Mouse (Mus musculus) T-cell, adult 2 months (primary cell): ENCODE measurements around the gene Stau1.
A peak's percentile ranks its signal among the peaks of the same experiment; 100 is the strongest.

ENCODE experiments used
- DNase-seq: peaks from one replicate; pipeline ENCODE4 v3.0.0; 2022; ENCODE audit warnings: low spot score

The Stau1 gene

DNA sequence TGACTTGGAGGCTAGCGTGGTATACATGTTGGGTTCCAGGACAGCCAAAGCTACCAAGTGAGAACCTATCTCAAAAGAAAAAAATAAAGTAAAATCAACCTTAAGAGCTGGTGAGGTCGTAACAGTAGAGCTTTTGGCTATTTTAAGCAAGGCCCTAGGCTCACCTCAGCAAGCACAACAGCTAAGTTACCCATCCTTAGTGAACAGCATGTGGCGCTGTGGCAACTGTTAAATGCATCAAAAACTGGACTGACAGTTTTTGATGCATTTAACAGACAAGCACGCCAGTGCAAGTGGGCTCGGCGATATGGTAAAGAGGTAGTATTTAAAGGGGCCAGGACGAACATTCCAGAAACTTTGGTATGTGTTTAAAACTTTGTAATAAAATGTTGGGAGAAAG is 5.2 kb downstream of the Stau1 start:
- no peak for DNase-seq

- DNase-seq = peak; percentile 23
These were observed 12.7 kb downstream of the Stau1 start for GRCm38 (mm10) chr2:166983351-166983894.

GRCm38 (mm10) chr2:166980161-166980560 is 15.9 kb downstream of the Stau1 start:
- DNase-seq = no peak

GRCm38 (mm10) chr2:166977490-166977889 is 18.6 kb downstream of the Stau1 start:
- DNase-seq = no peak

- no peak for DNase-seq
These were observed 19.7 kb downstream of the Stau1 start for GRCm38 (mm10) chr2:166976356-166976755.

DNA sequence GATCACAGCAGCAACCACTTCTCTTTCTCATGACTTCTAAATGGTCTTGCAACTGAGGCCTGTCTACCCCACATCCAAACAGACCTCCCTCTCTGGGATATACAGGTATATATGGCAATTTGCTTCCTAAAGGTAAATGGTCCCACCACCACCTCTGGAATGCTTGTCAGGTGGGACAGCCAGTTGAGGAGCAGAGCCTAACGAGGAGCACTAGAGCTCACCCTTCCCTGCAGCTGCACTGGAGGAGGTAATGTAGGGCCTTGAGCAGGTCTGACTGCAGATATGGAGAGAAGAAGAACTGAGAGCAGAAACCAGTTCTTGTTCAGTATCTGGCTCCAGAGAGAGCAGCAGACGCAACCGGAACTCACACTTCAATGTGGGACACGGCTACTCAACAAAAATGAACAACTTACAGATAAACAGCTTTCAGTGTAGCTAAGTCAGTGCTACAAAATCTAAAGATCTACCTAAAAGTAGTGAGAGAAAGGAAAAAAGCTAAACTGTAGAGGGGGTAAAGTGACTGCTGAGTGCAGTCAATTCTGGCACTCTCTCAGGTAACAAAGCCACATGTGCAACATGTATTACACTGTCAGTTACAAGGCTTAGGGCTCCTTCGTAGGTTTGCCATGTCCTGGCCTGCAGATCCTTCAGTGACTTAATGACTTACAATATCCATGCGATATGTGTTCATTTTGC is 21.8 kb downstream of the Stau1 start:
- DNase-seq = no peak

DNA sequence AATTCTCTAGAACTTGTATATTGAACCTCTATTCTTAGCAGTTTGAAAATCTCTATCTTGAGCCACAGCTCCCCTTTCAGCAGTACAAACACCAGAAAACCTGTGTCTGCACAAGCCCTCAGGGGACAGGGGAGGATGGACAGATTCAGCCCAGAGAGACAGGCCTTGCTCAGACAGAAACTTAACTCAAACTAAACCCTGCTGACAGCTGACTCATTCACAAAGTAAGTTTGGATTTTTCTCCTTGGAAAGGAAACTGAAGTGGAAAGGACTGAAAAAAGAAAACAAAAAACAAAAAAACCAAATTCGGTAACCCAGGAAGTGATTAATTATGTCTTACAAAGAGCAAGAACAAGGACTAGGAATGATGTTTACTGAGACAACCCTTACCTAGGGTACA is 22.9 kb downstream of the Stau1 start:
- no peak for DNase-seq

- DNase-seq = no peak
These were observed 31.3 kb downstream of the Stau1 start for GRCm38 (mm10) chr2:166964773-166965172.

DNA sequence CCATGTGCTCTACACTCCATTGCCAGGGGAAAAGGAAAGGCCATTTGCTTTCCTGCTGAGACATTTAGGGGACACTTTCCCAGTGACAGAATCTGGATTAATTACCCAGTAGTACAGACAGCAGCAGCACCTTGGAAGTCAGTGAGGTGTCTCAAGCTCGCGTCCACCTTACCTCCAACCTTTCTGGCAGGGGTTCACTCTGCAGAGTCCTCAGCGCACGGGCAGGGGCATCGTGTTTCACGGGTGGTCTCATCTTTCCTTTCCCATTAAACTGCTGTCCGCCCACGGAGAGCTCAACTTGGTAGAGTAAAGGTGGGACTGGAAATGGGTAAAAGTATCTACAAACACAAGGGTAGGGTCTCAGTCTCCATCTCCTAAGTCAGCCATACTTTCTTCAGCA is 32.8 kb downstream of the Stau1 start:
- no peak for DNase-seq

DNA sequence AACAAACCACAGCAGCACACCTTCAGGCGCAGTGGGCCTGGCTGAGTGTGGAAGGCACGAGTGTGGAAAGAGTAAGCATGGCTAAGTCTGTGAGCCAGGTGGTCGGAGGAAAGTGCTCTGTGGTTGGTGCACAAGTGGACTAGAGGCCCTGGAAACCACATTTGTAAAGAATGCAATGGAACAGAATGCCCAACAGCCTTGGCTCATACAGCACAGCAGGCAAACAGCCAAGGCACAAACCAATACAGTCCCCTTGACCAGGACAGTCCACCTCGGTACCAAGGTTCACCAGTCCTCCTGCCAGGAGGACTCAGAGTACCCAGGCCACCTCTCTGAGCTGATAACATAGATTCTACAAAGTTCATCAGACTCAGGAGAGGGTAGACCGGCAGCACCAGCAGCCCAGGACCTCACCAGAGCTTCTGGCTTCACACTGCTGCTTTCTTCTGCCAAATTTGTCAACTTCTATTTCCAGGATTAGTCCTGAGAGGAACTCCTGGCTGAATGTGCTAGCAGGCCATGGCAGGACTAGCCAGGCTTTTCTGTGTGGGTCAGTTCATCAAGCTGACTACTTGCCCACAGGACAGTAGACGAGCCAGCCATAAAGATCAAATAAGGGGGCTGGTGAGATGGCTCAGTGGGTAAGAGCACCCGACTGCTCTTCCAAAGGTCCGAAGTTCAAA is 35.3 kb downstream of the Stau1 start:
- no peak for DNase-seq

DNA sequence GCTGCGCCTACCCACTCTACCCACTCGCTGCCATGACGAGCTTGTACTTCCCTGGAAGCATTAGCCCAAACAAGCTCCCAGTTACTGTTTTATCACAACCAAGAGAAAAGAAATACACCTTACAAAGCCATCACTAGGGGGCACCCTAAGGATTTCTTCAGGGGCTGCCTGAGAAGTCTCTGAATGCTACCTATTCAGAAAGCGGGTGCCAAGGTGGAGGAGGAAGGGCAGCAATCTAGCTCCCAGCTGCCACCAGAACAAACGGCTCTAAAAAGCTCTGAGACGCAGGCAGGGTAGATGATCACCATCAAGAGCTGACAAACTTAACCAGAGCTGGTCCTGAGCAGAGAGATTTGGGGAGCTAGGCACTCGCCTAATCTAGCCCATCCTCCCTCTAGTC is 39.3 kb downstream of the Stau1 start:
- peak; percentile 65 for DNase-seq

DNA sequence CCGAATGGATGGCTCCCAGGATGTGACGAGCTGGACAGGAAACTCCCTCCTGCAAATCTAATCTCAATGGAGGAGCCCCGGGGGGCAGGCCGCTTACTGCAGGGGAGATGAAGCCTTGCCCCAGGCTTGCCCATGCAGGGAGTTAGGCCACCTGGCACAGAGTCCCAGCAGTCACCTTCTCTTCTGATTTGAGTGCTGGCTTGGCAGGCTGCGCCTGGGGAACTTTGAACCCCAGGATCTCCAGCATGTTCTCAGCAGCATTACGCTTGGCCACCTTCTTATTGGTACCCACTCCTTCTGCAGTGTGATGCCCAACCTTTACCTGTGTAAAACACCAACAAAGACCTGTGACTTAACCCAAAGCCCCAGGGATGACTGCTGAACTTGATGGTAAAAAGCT is 43.9 kb downstream of the Stau1 start:
- no peak for DNase-seq

- DNase-seq = no peak
These were observed 45.0 kb downstream of the Stau1 start for GRCm38 (mm10) chr2:166950853-166951648.

DNA sequence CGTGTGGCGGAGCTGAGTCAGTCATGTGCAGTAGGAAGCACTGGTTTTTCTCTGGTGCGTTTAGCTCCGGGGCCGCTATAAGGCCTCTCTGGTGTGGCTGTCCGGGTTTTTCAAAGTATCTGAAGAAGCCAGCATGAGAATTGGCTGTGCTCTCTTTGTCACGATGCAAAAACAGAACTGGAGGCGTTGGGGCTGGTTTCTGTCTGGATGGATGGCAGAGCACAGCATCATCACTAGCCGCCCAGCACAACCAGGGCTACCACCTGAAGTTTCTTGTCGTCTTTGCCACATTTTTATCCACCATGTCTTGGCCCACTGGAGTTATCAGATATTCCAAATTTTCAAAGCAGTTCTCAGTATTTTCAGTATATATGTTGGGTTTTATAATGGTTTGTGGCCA is 47.2 kb downstream of the Stau1 start:
- no peak for DNase-seq

- no peak for DNase-seq
These were observed 47.9 kb downstream of the Stau1 start for GRCm38 (mm10) chr2:166948246-166948645.

GRCm38 (mm10) chr2:166945456-166945855 is 50.6 kb downstream of the Stau1 start:
- no peak for DNase-seq

DNA sequence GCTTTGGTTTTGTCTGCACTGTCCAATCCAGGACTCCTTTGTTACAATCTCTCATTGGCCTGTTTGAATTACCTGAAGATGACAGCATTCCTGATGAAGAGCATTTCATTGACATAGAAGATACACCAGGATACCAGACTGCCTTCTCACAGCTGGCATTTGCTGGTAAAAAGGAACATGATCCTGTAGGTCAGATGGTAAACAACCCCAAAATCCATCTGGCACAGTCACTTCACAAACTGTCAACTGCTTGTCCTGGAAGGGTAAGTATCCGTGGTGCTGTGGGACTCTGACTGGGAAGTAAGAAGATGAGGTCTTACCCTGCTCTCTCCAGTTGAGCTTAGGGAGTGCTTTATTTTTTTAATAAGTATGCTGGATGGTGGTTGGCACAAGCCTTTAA is 51.8 kb downstream of the Stau1 start:
- no peak for DNase-seq

DNA sequence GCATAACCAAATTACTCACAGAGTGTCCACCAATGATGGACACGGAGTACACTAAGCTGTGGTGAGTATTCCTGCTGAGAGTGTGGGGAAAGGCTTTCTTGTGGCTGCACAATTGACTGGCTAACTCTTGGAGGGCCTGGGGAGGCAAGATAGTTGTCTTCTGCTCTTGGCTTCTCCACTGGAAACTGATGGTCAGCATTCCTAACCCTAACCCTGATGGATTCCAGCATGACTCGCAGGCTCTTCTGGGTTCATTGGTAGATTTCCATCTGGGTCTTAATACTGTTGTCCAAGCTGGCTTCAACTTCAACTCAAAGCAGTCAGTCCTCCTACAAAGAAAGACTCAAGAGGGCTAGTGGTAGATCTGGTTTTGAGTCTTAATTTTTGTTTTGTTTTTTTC is 53.0 kb downstream of the Stau1 start:
- no peak for DNase-seq

DNA sequence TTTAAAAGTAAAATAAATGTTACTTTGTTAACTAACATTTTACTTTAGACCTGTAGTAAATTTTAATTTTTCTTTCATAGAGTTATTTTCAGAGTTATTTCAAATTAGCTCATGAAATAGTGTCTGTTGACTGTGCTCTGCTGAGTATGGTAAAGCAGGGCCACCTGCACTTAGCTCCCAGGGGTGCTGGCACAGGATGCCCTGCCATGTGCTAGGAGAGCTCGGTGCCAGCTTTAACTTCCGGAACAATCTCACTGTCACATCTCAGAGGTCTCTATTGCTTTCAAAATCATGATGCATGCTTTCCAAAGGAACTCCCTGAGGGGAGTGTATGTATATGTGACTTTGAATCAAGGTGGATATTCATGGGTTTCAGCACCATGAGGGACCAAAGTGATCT is 59.9 kb downstream of the Stau1 start:
- DNase-seq = no peak

DNA sequence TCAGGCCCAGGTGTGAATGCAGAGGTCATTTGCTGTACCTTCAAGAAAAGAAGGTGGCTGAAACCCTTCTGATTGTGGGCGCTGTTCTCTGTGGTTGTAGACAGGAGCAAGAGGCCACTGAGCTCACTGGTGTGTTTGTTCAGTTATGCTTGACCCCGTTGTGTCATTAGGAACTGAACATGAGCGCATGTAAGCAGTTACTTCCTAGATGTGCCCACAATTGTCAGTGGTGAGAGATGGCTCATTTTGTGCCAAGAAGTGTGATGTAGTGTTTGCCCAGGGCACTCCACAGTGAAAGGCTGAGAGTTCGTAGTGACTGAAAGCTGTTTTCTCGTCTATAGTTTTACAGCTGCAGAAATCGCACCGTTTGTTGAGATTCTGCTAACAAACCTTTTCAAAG is 60.5 kb downstream of the Stau1 start:
- no peak for DNase-seq

DNA sequence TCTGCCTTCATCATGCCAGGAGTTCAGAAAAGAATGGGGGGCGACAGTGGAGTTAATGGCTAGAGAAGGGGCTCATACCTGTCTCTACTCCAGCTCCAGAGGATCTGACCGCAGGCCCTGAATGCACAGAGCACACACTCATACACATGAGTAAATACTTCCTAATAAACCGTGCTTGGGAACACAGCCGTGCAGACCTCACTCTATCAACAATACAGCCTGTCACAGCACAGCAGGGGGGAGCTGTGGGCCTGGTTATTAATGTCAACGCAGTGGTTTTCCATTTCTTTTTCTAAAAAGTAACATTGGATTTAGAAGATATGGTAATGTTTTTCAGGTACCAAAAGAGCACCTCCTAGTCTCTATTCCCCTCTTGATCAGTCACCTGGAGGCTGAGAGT is 61.7 kb downstream of the Stau1 start:
- DNase-seq = no peak

DNA sequence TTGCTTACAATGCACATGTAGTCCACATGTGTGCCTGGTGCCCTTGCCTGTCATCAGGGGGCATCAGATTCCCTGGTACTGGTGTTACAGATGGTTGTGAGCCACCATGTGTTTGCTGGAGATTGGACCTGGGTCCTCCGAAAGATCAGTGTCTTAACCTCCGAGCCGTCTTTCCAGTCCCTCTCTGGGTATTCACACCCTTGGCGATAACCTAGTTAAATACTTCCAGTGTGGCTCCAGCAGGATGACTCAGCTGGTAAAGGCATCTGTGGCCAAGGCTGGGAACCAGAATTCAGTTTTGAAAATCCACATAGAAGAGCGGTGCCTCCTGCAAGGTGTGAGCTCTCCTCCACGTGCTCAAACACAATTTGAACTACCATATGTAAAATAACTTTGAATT is 62.2 kb downstream of the Stau1 start:
- DNase-seq = no peak

DNA sequence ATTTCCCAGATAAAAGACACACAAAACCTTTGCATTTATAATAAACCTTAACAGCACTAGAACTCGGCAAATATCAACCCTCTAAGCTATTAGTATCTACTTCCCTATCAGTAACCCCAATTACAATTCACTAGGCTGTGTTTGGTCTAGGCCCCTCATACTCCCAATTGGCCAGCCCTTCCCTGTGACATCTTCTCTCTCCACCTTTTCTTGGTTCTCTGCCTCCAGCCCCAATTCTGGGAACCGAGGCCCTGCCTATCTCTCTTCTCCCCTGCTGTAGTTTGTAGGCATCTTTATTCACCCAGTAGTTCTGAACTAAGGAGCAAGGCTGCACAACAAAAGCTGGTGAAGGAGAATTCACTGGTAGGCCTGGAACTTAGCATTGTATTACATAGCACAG is 72.1 kb downstream of the Stau1 start:
- DNase-seq = no peak
